Mouse (Mus musculus) fat pad, adult 2 months (tissue): ENCODE measurements at regions not wholly inside any gene's neighbourhood (a gene's known extent, or its start where the extent isn't known, plus 50 kb on each side); places are given as distances from the start of the nearest gene placed in this dataset.

Source experiments
- DNase-seq: peaks from one replicate; pipeline ENCODE4 v3.0.0-alpha.2; 2011; ENCODE audit warnings: low read depth, low spot score; ENCODE audit errors: extremely low read depth

- DNase-seq: no peak
Measured at GRCm38 (mm10) chr2:50702584-50703450, 406.2 kb upstream of the Mmadhc start.

GRCm38 (mm10) chr2:50698841-50699240 is 402.2 kb upstream of the Mmadhc start:
- DNase-seq: no peak

- DNase-seq: no peak
Measured at GRCm38 (mm10) chr2:50696575-50696974, 400.0 kb upstream of the Mmadhc start.

- DNase-seq: no peak
Measured at GRCm38 (mm10) chr2:50694849-50695248, 398.2 kb upstream of the Mmadhc start.

- no peak for DNase-seq
Measured at GRCm38 (mm10) chr2:50693784-50694350, 397.3 kb upstream of the Mmadhc start.

- DNase-seq: peak; percentile 33
Measured at GRCm38 (mm10) chr2:50690120-50691103, 393.8 kb upstream of the Mmadhc start.

GRCm38 (mm10) chr2:50687672-50688151 is 391.1 kb upstream of the Mmadhc start:
- DNase-seq: no peak

GRCm38 (mm10) chr2:50687222-50687621 is 390.6 kb upstream of the Mmadhc start:
- DNase-seq: peak; percentile 79

- DNase-seq: no peak
Measured at GRCm38 (mm10) chr2:50677456-50677855, 380.9 kb upstream of the Mmadhc start.

GRCm38 (mm10) chr2:50675736-50676550 is 379.3 kb upstream of the Mmadhc start:
- no peak for DNase-seq

- peak; percentile 61 for DNase-seq
Measured at GRCm38 (mm10) chr2:50674856-50675175, 378.2 kb upstream of the Mmadhc start.

GRCm38 (mm10) chr2:50674151-50674855 is 377.7 kb upstream of the Mmadhc start:
- DNase-seq: no peak

GRCm38 (mm10) chr2:50669297-50669696 is 372.7 kb upstream of the Mmadhc start:
- DNase-seq: no peak

GRCm38 (mm10) chr2:50668789-50669188 is 372.2 kb upstream of the Mmadhc start:
- no peak for DNase-seq

- DNase-seq: no peak
Measured at GRCm38 (mm10) chr2:50667180-50667579, 370.6 kb upstream of the Mmadhc start.

GRCm38 (mm10) chr2:50662504-50662903 is 365.9 kb upstream of the Mmadhc start:
- no peak for DNase-seq

- no peak for DNase-seq
Measured at GRCm38 (mm10) chr2:50660000-50660399, 363.4 kb upstream of the Mmadhc start.

GRCm38 (mm10) chr2:50657826-50658225 is 361.2 kb upstream of the Mmadhc start:
- DNase-seq: no peak

- no peak for DNase-seq
Measured at GRCm38 (mm10) chr2:50656351-50656750, 359.8 kb upstream of the Mmadhc start.

- no peak for DNase-seq
Measured at GRCm38 (mm10) chr2:50654953-50655324, 358.3 kb upstream of the Mmadhc start.
